Mouse (Mus musculus) MEL (cell line): ENCODE results near the gene Mapk1. TPM values are rescaled to one million over a fixed set of nuclear protein-coding genes. Genes with fewer than 3 reads are reported as not detected.

Experiments used
- DNase-seq: peaks from one replicate; pipeline ENCODE4 v3.0.0; 2011; ENCODE audit warnings: low read depth, low spot score
- H3K27ac ChIP-seq: 2 replicates; pipeline ENCODE4 v1.5.1; 2012; ENCODE audit warnings: low read depth, mild to moderate bottlenecking, control low read depth, low read length, moderate library complexity; ENCODE audit not compliant: control insufficient read depth
- H3K27me3 ChIP-seq, 2 experiments: fragments of 150-350 bp in 1 of 2; sonication (generic) in 1 of 2; 2 replicates each; pipeline ENCODE4 v1.6.1; 2012; ENCODE audit warnings: low read length in 2 of 2, mild to moderate bottlenecking in 2 of 2, improper control_type of control experiment in 1 of 2, moderate library complexity in 1 of 2; ENCODE audit not compliant: insufficient read depth in 2 of 2, control insufficient read depth in 1 of 2
- H3K36me3 ChIP-seq, 2 experiments: 2 replicates each; pipeline ENCODE4 v1.6.1; 2012 to 2014; ENCODE audit warnings: low read length in 2 of 2, improper control_type of control experiment in 1 of 2, inconsistent platforms in 1 of 2, mild to moderate bottlenecking in 1 of 2; ENCODE audit not compliant: insufficient read depth in 2 of 2, control insufficient read depth in 1 of 2
- H3K4me1 ChIP-seq, 2 experiments: fragments of 150-350 bp in 1 of 2; sonication (generic) in 1 of 2; 2 replicates each; pipeline ENCODE4 v1.6.1; 2012; ENCODE audit warnings: low read length in 2 of 2, improper control_type of control experiment in 1 of 2, mild to moderate bottlenecking in 1 of 2; ENCODE audit not compliant: insufficient read depth in 2 of 2, control insufficient read depth in 1 of 2
- H3K4me3 ChIP-seq, 2 experiments: fragments of 150-350 bp in 1 of 2; sonication (generic) in 1 of 2; 2 replicates each; pipeline ENCODE4 v1.5.1; 2012; ENCODE audit warnings: low read depth in 2 of 2, low read length in 2 of 2, mild to moderate bottlenecking in 2 of 2, moderate library complexity in 2 of 2, control low read depth in 1 of 2, improper control_type of control experiment in 1 of 2; ENCODE audit not compliant: control insufficient read depth in 1 of 2, insufficient read depth in 1 of 2
- H3K79me2 ChIP-seq: 2 replicates; pipeline ENCODE4 v1.6.1; 2012; ENCODE audit warnings: mild to moderate bottlenecking, low read length, moderate library complexity; ENCODE audit not compliant: control insufficient read depth, poor library complexity, insufficient read depth
- H3K9ac ChIP-seq: 2 replicates; pipeline ENCODE4 v1.6.1; 2012; ENCODE audit warnings: low read depth, mild to moderate bottlenecking, control low read depth, low read length, moderate library complexity; ENCODE audit not compliant: control insufficient read depth, poor library complexity, severe bottlenecking
- H3K9me3 ChIP-seq: fragments of 150-350 bp; sonication (generic); replicated peaks from 2 replicates; pipeline ENCODE4 v1.6.1; 2012; ENCODE audit warnings: mild to moderate bottlenecking, low read length, improper control_type of control experiment, moderate library complexity; ENCODE audit not compliant: insufficient read depth
- BHLHE40 ChIP-seq: IDR thresholded peaks from 2 replicates; pipeline ENCODE4 v1.6.1; 2012; ENCODE audit warnings: low read depth, mild to moderate bottlenecking, inconsistent platforms, low read length, improper control_type of control experiment, borderline replicate concordance
- CHD1 ChIP-seq: IDR thresholded peaks from 2 replicates; pipeline ENCODE4 v1.6.1; 2012; ENCODE audit warnings: low read depth, mild to moderate bottlenecking, inconsistent platforms, low read length, improper control_type of control experiment
- CHD2 ChIP-seq: IDR thresholded peaks from 2 replicates; pipeline ENCODE4 v1.6.1; 2011; ENCODE audit warnings: low read length, improper control_type of control experiment
- CTCF ChIP-seq, 3 experiments: IDR thresholded peaks in 2 of 3; conservative IDR thresholded peaks in 1 of 3; 2 replicates each; pipeline ENCODE4 v1.5.1; 2011 to 2012; ENCODE audit warnings: low read length in 3 of 3, low read depth in 2 of 3, mild to moderate bottlenecking in 2 of 3, improper control_type of control experiment in 1 of 3, inconsistent platforms in 1 of 3, mixed read lengths in 1 of 3, moderate library complexity in 1 of 3; ENCODE audit not compliant: control insufficient read depth in 1 of 3, insufficient read depth in 1 of 3, poor library complexity in 1 of 3, severe bottlenecking in 1 of 3
- EP300 ChIP-seq, 2 experiments: IDR thresholded peaks; 2 replicates each; pipeline ENCODE4 v1.6.1; 2011; ENCODE audit warnings: improper control_type of control experiment in 2 of 2, low read length in 2 of 2, low read depth in 1 of 2, mild to moderate bottlenecking in 1 of 2
- GABPA ChIP-seq: IDR thresholded peaks from 2 replicates; pipeline ENCODE4 v1.6.1; 2012; ENCODE audit warnings: low read depth, mild to moderate bottlenecking, inconsistent platforms, low read length, improper control_type of control experiment, moderate library complexity
- KAT2A ChIP-seq: conservative IDR thresholded peaks from 2 replicates; pipeline ENCODE4 v1.6.1; 2012; ENCODE audit warnings: low read depth, low read length, improper control_type of control experiment, inconsistent platforms
- MAFK ChIP-seq: IDR thresholded peaks from 2 replicates; pipeline ENCODE4 v1.6.1; 2011; ENCODE audit warnings: low read depth, mild to moderate bottlenecking, low read length, improper control_type of control experiment, borderline replicate concordance
- MXI1 ChIP-seq: IDR thresholded peaks from 2 replicates; pipeline ENCODE4 v1.6.1; 2011; ENCODE audit warnings: mild to moderate bottlenecking, low read depth, low read length, improper control_type of control experiment
- MYB ChIP-seq: IDR thresholded peaks from 2 replicates; pipeline ENCODE4 v1.6.1; 2011; ENCODE audit warnings: mild to moderate bottlenecking, low read depth, low read length, improper control_type of control experiment
- NRF1 ChIP-seq: IDR thresholded peaks from 2 replicates; pipeline ENCODE4 v1.6.1; 2014; ENCODE audit warnings: low read depth, mild to moderate bottlenecking, inconsistent platforms, low read length, improper control_type of control experiment, moderate library complexity; ENCODE audit not compliant: poor library complexity, insufficient read depth, severe bottlenecking
- POLR2A ChIP-seq, 2 experiments: IDR thresholded peaks; 2 replicates each; pipeline ENCODE4 v1.6.1; 2011 to 2012; ENCODE audit warnings: low read length in 2 of 2, mild to moderate bottlenecking in 2 of 2, control low read depth in 1 of 2, improper control_type of control experiment in 1 of 2, low read depth in 1 of 2, moderate library complexity in 1 of 2; ENCODE audit not compliant: control insufficient read depth in 1 of 2, insufficient read depth in 1 of 2, poor library complexity in 1 of 2
- RAD21 ChIP-seq: IDR thresholded peaks from 2 replicates; pipeline ENCODE4 v1.6.1; 2011; ENCODE audit warnings: mild to moderate bottlenecking, low read depth, low read length, improper control_type of control experiment
- ZC3H11A ChIP-seq: IDR thresholded peaks from 2 replicates; pipeline ENCODE4 v1.6.1; 2012; ENCODE audit warnings: low read depth, mild to moderate bottlenecking, inconsistent platforms, low read length, improper control_type of control experiment
- ZMIZ1 ChIP-seq: IDR thresholded peaks from 2 replicates; pipeline ENCODE4 v1.6.1; 2012; ENCODE audit warnings: low read depth, mild to moderate bottlenecking, inconsistent platforms, low read length, improper control_type of control experiment, moderate library complexity
- polyA plus RNA-seq, 2 experiments: library from polyadenylated mRNA; stranded (reverse) in 1 of 2; unstranded in 1 of 2; fragments of >175 nt in 1 of 2; fragments of >200 nt in 1 of 2; gene quantifications; 2 replicates each; pipeline versions ENCODE4 v1.2.1 to v1.2.4; 2012; ENCODE audit warnings: low replicate concordance in 2 of 2, low read depth in 1 of 2; ENCODE audit not compliant: insufficient read length in 2 of 2, insufficient read depth in 1 of 2, missing spikeins in 1 of 2
- total RNA-seq: library from RNA; depleted of rRNA; stranded (reverse); fragments of 300-350 nt; gene quantifications from 2 replicates; pipeline ENCODE4 v1.2.3, GENCODE M21; 2012

Gene Mapk1
- total and polyA plus RNA-seq, 3 experiments: 125 to 225 (median 144) TPM

DNA sequence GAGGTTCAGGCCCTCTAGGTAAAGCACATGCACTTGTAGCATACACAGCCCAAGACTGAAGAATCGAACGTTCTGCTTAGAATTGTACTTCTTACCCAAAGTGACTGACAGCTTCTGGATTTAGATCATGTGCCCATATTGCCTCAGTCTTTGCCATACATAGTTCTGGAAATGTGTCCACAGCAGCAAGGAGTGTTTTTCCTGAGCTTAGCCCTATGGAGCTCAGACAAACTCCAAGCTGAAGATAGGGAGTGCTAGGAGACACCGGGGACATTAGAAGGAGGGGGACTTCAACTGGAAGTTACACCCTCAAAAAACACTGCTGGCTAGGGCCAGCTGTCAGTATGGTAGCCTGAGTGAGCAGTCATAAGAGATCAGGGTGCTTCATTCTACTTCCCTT is 57.5 kb downstream of the Mapk1 start:
- Histone ChIP-seq H3K4me3 (no peak overlapping the region), H3K36me3 (peaks cover 0 to 30% of the 10 kb centered on the region in 2 experiments; a peak in 2 of 4 replicates)

DNA sequence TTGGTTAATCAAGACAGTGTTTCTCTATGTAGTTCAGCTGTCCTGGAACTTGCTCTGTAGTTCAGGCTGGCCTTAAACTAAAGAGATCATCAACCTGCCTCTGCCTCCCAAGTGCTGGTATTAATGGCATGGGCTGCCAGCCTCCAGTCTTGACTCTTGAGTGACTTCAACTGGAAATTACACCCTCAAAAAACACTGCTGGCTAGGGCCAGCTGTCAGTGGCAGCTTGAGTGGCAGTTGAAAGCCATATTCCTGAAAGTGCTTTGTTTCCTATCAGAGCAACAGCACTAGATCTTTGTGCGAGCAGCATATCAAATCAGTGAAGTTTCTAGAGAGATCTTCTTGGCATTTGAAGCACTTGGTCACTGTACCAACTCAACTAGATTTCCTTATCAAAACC is 58.2 kb downstream of the Mapk1 start:
- no peak for DNase-seq
- no peak overlapping the region for H3K9ac ChIP-seq
- TF ChIP-seq ZMIZ1 (no peak), NRF1 (no peak), ZC3H11A (no peak), CHD2 (no peak)
- H3K27ac ChIP-seq: no peak overlapping the region
- no peaks in the 10 kb centered on the region for H3K27me3 ChIP-seq
- H3K4me1 ChIP-seq: no peaks in the 10 kb centered on the region
- H3K4me3 ChIP-seq: no peak overlapping the region
- no peaks in the 10 kb centered on the region for H3K9me3 ChIP-seq
- no peaks in the 10 kb centered on the region for H3K79me2 ChIP-seq
- peaks cover 0 to 27% of the 10 kb centered on the region in 2 experiments; a peak in 2 of 4 replicates for H3K36me3 ChIP-seq

More for the DNA sequence above, 57.5 kb downstream of the Mapk1 start:
- Histone ChIP-seq H3K4me1 (no peaks in the 10 kb centered on the region), H3K27ac (no peak overlapping the region), H3K79me2 (no peaks in the 10 kb centered on the region), H3K27me3 (no peaks in the 10 kb centered on the region), H3K9me3 (no peaks in the 10 kb centered on the region), H3K9ac (no peak overlapping the region)
- TF ChIP-seq MYB: no peak
- TF ChIP-seq CHD1: no peak
- TF ChIP-seq GABPA: no peak
- TF ChIP-seq MXI1: no peak
- no peak for DNase-seq

DNA sequence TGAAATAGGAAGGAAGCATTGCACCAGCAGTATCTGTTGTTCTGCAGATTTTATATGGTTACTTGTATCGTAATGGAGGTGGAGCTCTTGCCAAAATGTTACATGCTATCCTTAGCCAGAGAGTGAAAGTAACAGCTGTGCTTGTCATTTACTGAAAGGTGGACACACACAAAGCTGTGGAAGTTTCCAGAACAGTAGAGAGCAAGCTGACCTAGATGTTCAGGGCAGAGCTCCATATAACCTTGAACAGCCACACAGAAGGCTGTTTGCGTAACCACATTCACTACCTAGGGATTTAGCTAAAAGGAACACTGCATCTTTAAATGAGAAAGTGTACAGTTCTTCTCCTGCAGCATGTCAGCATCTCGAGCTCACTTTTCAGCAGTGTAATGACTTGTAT is 61.1 kb downstream of the Mapk1 start:
- Histone ChIP-seq H3K4me1 (no peaks in the 10 kb centered on the region), H3K27me3 (no peaks in the 10 kb centered on the region), H3K9me3 (no peaks in the 10 kb centered on the region), H3K79me2 (no peaks in the 10 kb centered on the region), H3K36me3 (peaks cover 0 to 20% of the 10 kb centered on the region in 2 experiments; a peak in 2 of 4 replicates), H3K9ac (no peak overlapping the region), H3K4me3 (no peak overlapping the region), H3K27ac (no peak overlapping the region)
- TF ChIP-seq POLR2A (IDR thresholded peaks at IDR 0.05; ENCODE audit: control insufficient read depth in 1 of 2, insufficient read depth in 1 of 2, low read depth in 1 of 2, low read length in 2 of 2, poor library complexity in 1 of 2) (0 out of 4 replicates have a peak, but pooled peaks of 1 of the 2 experiments have one; percentile 9), KAT2A (no peak)
- DNase-seq: no peak

DNA sequence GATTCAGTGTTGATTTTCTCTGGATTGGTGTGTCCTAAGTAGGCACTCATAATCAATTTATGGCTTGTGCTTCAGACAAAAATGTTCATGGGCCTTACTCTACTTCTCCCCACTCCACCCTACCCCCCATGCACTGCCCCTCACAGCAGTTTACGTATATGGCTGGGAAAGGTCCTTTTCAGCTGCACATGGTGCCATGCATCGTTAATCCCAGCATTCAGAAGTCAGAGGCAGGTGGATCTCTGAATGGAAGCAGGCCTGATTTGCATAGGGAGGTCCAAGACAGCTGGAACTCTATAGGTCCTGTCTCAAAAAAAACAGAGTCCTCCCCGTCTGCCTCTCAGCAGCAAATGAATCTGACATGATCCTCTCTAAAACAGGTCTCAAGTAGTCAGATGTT is 62.1 kb downstream of the Mapk1 start:
- Histone ChIP-seq H3K4me3 (no peak overlapping the region), H3K79me2 (no peaks in the 10 kb centered on the region), H3K4me1 (no peaks in the 10 kb centered on the region), H3K9ac (no peak overlapping the region), H3K36me3 (peaks cover 0 to 14% of the 10 kb centered on the region in 2 experiments; a peak in 2 of 4 replicates), H3K9me3 (no peaks in the 10 kb centered on the region), H3K27ac (no peak overlapping the region), H3K27me3 (no peaks in the 10 kb centered on the region)
- DNase-seq: no peak
- TF ChIP-seq CTCF (IDR thresholded peaks at IDR 0.05 in 2 of 3, conservative IDR thresholded peaks at IDR 0.05 in 1 of 3; ENCODE audit: control insufficient read depth in 1 of 3, insufficient read depth in 1 of 3, low read depth in 2 of 3, low read length in 3 of 3, poor library complexity in 1 of 3, severe bottlenecking in 1 of 3) (no peak), NRF1 (no peak), BHLHE40 (no peak), MAFK (no peak), EP300 (IDR thresholded peaks at IDR 0.05; ENCODE audit: low read depth in 1 of 2, low read length in 2 of 2) (no peak), RAD21 (no peak)
